Mouse (Mus musculus): ENCODE results near the gene Kdelr3.

- TF ChIP-seq TCF3 (IDR thresholded peaks at IDR 0.05; ENCODE audit: insufficient read length, low read depth), result no peak
- no peak for TF ChIP-seq POLR2A (IDR thresholded peaks at IDR 0.05; ENCODE audit: insufficient read length, low read depth)
- no peak for TF ChIP-seq TCF12 (IDR thresholded peaks at IDR 0.05; ENCODE audit: insufficient read depth, poor library complexity, severe bottlenecking)
- TF ChIP-seq USF1 (IDR thresholded peaks at IDR 0.05; ENCODE audit: low read depth), result no peak
- peak; percentile 78 for TF ChIP-seq POLR2AphosphoS2 (IDR thresholded peaks at IDR 0.05; ENCODE audit: insufficient read length, low read depth)
- TF ChIP-seq E2F4 (IDR thresholded peaks at IDR 0.05; ENCODE audit: insufficient read depth), result no peak
- no peak for TF ChIP-seq MAX (IDR thresholded peaks at IDR 0.05; ENCODE audit: low read depth)
- no peak for TF ChIP-seq MYOG (IDR thresholded peaks at IDR 0.05; ENCODE audit: control insufficient read depth in 1 of 3, insufficient read depth in 1 of 3, insufficient read length in 2 of 3, low read depth in 2 of 3)
- no peak for TF ChIP-seq CEBPB (IDR thresholded peaks at IDR 0.05; ENCODE audit: insufficient read depth, poor library complexity, severe bottlenecking)
These were observed 11.9 kb downstream of the Kdelr3 start for GRCm38 (mm10) chr15:79527991-79528639.

Measured in myocyte (in vitro differentiated cells).